Mouse (Mus musculus): ENCODE data around the gene Ell2. TPM values are rescaled to one million over a fixed set of nuclear protein-coding genes. Genes with fewer than 3 reads are reported as not detected.
A peak's percentile ranks its signal among the peaks of the same experiment; 100 is the strongest.

Gene Ell2
- polyA plus RNA-seq, 1 experiment from 2014 or later = 7.4 TPM

- Histone ChIP-seq H3K27me3 (no peaks in the 10 kb centered on the region), H3K4me3 (replicated peaks) (no peak overlapping the region), H3K36me3 (no peaks in the 10 kb centered on the region), H3K4me1 (replicated peaks) (peaks cover 12% of the 10 kb centered on the region), H3K4me2 (no peak overlapping the region), H3K27ac (no peak overlapping the region), H3K9me3 (no peaks in the 10 kb centered on the region), H3K9ac (replicated peaks) (no peak overlapping the region)
- no peak for ATAC-seq (ENCODE audit: insufficient number of reproducible peaks, insufficient read depth, low FRiP score, low TSS enrichment, low read depth)
Measured at GRCm38 (mm10) chr13:75745328-75745727, 38.8 kb downstream of the Ell2 start.

- Histone ChIP-seq H3K27me3 (no peaks in the 10 kb centered on the region), H3K4me3 (replicated peaks) (no peak overlapping the region), H3K36me3 (no peaks in the 10 kb centered on the region), H3K4me2 (no peak overlapping the region), H3K9me3 (no peaks in the 10 kb centered on the region), H3K27ac (no peak overlapping the region), H3K4me1 (replicated peaks) (peaks cover 6% of the 10 kb centered on the region), H3K9ac (replicated peaks) (no peak overlapping the region)
- WGBS = 85% methylated on average over 3 of the region's 3 CpGs
- no peak for ATAC-seq (ENCODE audit: insufficient number of reproducible peaks, insufficient read depth, low FRiP score, low TSS enrichment, low read depth)
Measured at GRCm38 (mm10) chr13:75747265-75747664, 40.7 kb downstream of the Ell2 start.

GRCm38 (mm10) chr13:75748685-75749084, 42.1 kb downstream of the Ell2 start:
- Histone ChIP-seq H3K27ac (no peak overlapping the region), H3K36me3 (no peaks in the 10 kb centered on the region), H3K27me3 (no peaks in the 10 kb centered on the region), H3K4me1 (replicated peaks) (no peaks in the 10 kb centered on the region), H3K9me3 (no peaks in the 10 kb centered on the region), H3K9ac (replicated peaks) (no peak overlapping the region), H3K4me2 (no peak overlapping the region), H3K4me3 (replicated peaks) (no peak overlapping the region)
- 89% methylated on average over 7 of the region's 7 CpGs for WGBS
- ATAC-seq (ENCODE audit: insufficient number of reproducible peaks, insufficient read depth, low FRiP score, low TSS enrichment, low read depth) = no peak

- no peak for ATAC-seq (ENCODE audit: insufficient number of reproducible peaks, insufficient read depth, low FRiP score, low TSS enrichment, low read depth)
- no peaks in the 10 kb centered on the region for H3K36me3 ChIP-seq
- no peak overlapping the region for H3K9ac ChIP-seq (replicated peaks)
- no peaks in the 10 kb centered on the region for H3K4me1 ChIP-seq (replicated peaks)
- H3K27ac ChIP-seq = no peak overlapping the region
- H3K4me3 ChIP-seq (replicated peaks) = no peak overlapping the region
- no peak overlapping the region for H3K4me2 ChIP-seq
- H3K27me3 ChIP-seq = no peaks in the 10 kb centered on the region
- WGBS = 72% methylated on average over 2 of the region's 2 CpGs
- no peaks in the 10 kb centered on the region for H3K9me3 ChIP-seq
Measured at GRCm38 (mm10) chr13:75750785-75751184, 44.2 kb downstream of the Ell2 start.

GRCm38 (mm10) chr13:75752216-75752938, 45.8 kb downstream of the Ell2 start:
- no peak overlapping the region for H3K4me3 ChIP-seq (replicated peaks)
- no peak overlapping the region for H3K9ac ChIP-seq (replicated peaks)
- H3K9me3 ChIP-seq = no peaks in the 10 kb centered on the region
- H3K27ac ChIP-seq = no peak overlapping the region
- H3K36me3 ChIP-seq = peaks cover 5% of the 10 kb centered on the region; the same call in 1 of the 2 replicates
- no peaks in the 10 kb centered on the region for H3K27me3 ChIP-seq
- WGBS = 88% methylated on average over 5 of the region's 5 CpGs
- ATAC-seq (ENCODE audit: insufficient number of reproducible peaks, insufficient read depth, low FRiP score, low TSS enrichment, low read depth) = peak; percentile 63; the same call in 1 of the 2 replicates
- H3K4me2 ChIP-seq = no peak overlapping the region
- no peaks in the 10 kb centered on the region for H3K4me1 ChIP-seq (replicated peaks)

GRCm38 (mm10) chr13:75754398-75754797, 47.8 kb downstream of the Ell2 start:
- Histone ChIP-seq H3K27ac (no peak overlapping the region), H3K4me3 (replicated peaks) (no peak overlapping the region), H3K4me2 (no peak overlapping the region), H3K27me3 (no peaks in the 10 kb centered on the region), H3K9ac (replicated peaks) (no peak overlapping the region), H3K9me3 (no peaks in the 10 kb centered on the region), H3K4me1 (replicated peaks) (no peaks in the 10 kb centered on the region), H3K36me3 (peaks cover 5% of the 10 kb centered on the region; the same call in 1 of the 2 replicates)
- ATAC-seq (ENCODE audit: insufficient number of reproducible peaks, insufficient read depth, low FRiP score, low TSS enrichment, low read depth) = no peak
- WGBS = 84% methylated on average over 5 of the region's 5 CpGs

GRCm38 (mm10) chr13:75760859-75761548, 54.4 kb downstream of the Ell2 start:
- 90% methylated on average over 4 of the region's 4 CpGs for WGBS

GRCm38 (mm10) chr13:75762759-75763158, 56.2 kb downstream of the Ell2 start:
- Histone ChIP-seq H3K4me1 (replicated peaks) (peaks cover 6% of the 10 kb centered on the region; the same call in 1 of the 2 replicates), H3K9ac (replicated peaks) (no peak overlapping the region), H3K27me3 (no peaks in the 10 kb centered on the region), H3K27ac (no peak overlapping the region), H3K4me2 (no peak overlapping the region), H3K9me3 (no peaks in the 10 kb centered on the region), H3K4me3 (replicated peaks) (no peak overlapping the region), H3K36me3 (peaks cover 8% of the 10 kb centered on the region; the same call in 1 of the 2 replicates)
- ATAC-seq (ENCODE audit: insufficient number of reproducible peaks, insufficient read depth, low FRiP score, low TSS enrichment, low read depth) = no peak
- 87% methylated on average over 4 of the region's 4 CpGs for WGBS

More at GRCm38 (mm10) chr13:75760859-75761548, 54.4 kb downstream of the Ell2 start:
- no peak overlapping the region for H3K4me2 ChIP-seq
- peaks cover 13% of the 10 kb centered on the region; the same call in 1 of the 2 replicates for H3K36me3 ChIP-seq
- peaks cover 6% of the 10 kb centered on the region; the same call in 1 of the 2 replicates for H3K4me1 ChIP-seq (replicated peaks)
- H3K27ac ChIP-seq = no peak overlapping the region
- H3K4me3 ChIP-seq (replicated peaks) = no peak overlapping the region
- ATAC-seq (ENCODE audit: insufficient number of reproducible peaks, insufficient read depth, low FRiP score, low TSS enrichment, low read depth) = no peak
- no peak overlapping the region for H3K9ac ChIP-seq (replicated peaks)
- H3K9me3 ChIP-seq = no peaks in the 10 kb centered on the region
- H3K27me3 ChIP-seq = no peaks in the 10 kb centered on the region

GRCm38 (mm10) chr13:75763280-75763679, 56.7 kb downstream of the Ell2 start:
- Histone ChIP-seq H3K27me3 (no peaks in the 10 kb centered on the region), H3K4me2 (no peak overlapping the region), H3K9me3 (no peaks in the 10 kb centered on the region), H3K4me3 (replicated peaks) (no peak overlapping the region), H3K4me1 (replicated peaks) (peaks cover 6% of the 10 kb centered on the region; the same call in 1 of the 2 replicates), H3K27ac (no peak overlapping the region), H3K9ac (replicated peaks) (no peak overlapping the region), H3K36me3 (peaks cover 8% of the 10 kb centered on the region; the same call in 1 of the 2 replicates)
- 26% methylated on average over 3 of the region's 3 CpGs for WGBS
- no peak for ATAC-seq (ENCODE audit: insufficient number of reproducible peaks, insufficient read depth, low FRiP score, low TSS enrichment, low read depth)

GRCm38 (mm10) chr13:75765742-75766141, 59.2 kb downstream of the Ell2 start:
- Histone ChIP-seq H3K4me1 (replicated peaks) (peaks cover 6% of the 10 kb centered on the region; the same call in 1 of the 2 replicates), H3K4me2 (no peak overlapping the region), H3K9me3 (no peaks in the 10 kb centered on the region), H3K9ac (replicated peaks) (no peak overlapping the region), H3K27me3 (no peaks in the 10 kb centered on the region), H3K36me3 (peaks cover 14% of the 10 kb centered on the region; the same call in 1 of the 2 replicates), H3K27ac (no peak overlapping the region), H3K4me3 (replicated peaks) (no peak overlapping the region)
- no peak for ATAC-seq (ENCODE audit: insufficient number of reproducible peaks, insufficient read depth, low FRiP score, low TSS enrichment, low read depth)
- 76% methylated on average over 1 of the region's 1 CpGs for WGBS

- Histone ChIP-seq H3K27me3 (no peaks in the 10 kb centered on the region), H3K4me2 (no peak overlapping the region), H3K9me3 (no peaks in the 10 kb centered on the region), H3K36me3 (peaks cover 14% of the 10 kb centered on the region; the same call in 1 of the 2 replicates), H3K27ac (no peak overlapping the region), H3K4me3 (replicated peaks) (no peak overlapping the region), H3K4me1 (replicated peaks) (peaks cover 6% of the 10 kb centered on the region; the same call in 1 of the 2 replicates), H3K9ac (replicated peaks) (no peak overlapping the region)
- ATAC-seq (ENCODE audit: insufficient number of reproducible peaks, insufficient read depth, low FRiP score, low TSS enrichment, low read depth) = no peak
- WGBS = 58% methylated on average over 5 of the region's 5 CpGs
Measured at GRCm38 (mm10) chr13:75766238-75766637, 59.7 kb downstream of the Ell2 start.
